Mouse (Mus musculus) midbrain, embryonic 11.5 days (tissue): ENCODE measurements at regions not wholly inside any gene's neighbourhood (a gene's known extent, or its start where the extent isn't known, plus 50 kb on each side); places are given as distances from the start of the nearest gene placed in this dataset.
A peak's percentile ranks its signal among the peaks of the same experiment; 100 is the strongest.

Source experiments
- ATAC-seq: fragments of 200-750 bp; cut with Nextera tagmentation; 2 replicates; pipeline ENCODE4 v1.8.0; 2017; ENCODE audit warnings: moderate TSS enrichment, moderate library complexity; ENCODE audit not compliant: low FRiP score
- DNase-seq: peaks from one replicate; pipeline ENCODE4 v3.0.0; 2015; ENCODE audit warnings: low spot score; ENCODE audit errors: missing footprints
- H3K27ac ChIP-seq: fragments of 300-500 bp; sonication (generic); 2 replicates; pipeline ENCODE4 v1.5.1; 2014; ENCODE audit warnings: low read depth, low read length
- H3K27me3 ChIP-seq: fragments of 300-500 bp; sonication (generic); 2 replicates; pipeline ENCODE4 v1.6.1; 2014; ENCODE audit warnings: mild to moderate bottlenecking, low read length, moderate library complexity, mixed read lengths; ENCODE audit not compliant: control insufficient read depth, insufficient read depth
- H3K36me3 ChIP-seq: fragments of 300-500 bp; sonication (generic); 2 replicates; pipeline ENCODE4 v1.6.1; 2014; ENCODE audit warnings: mild to moderate bottlenecking, low read length, moderate library complexity, mixed read lengths; ENCODE audit not compliant: control insufficient read depth, insufficient read depth
- H3K4me1 ChIP-seq: fragments of 300-500 bp; sonication (generic); 2 replicates; pipeline ENCODE4 v1.6.1; 2014; ENCODE audit warnings: low read length; ENCODE audit not compliant: control insufficient read depth, insufficient read depth
- H3K4me2 ChIP-seq: fragments of 300-500 bp; sonication (generic); 2 replicates; pipeline ENCODE4 v1.6.1; 2014; ENCODE audit warnings: mild to moderate bottlenecking, moderate library complexity
- H3K4me3 ChIP-seq: fragments of 300-500 bp; sonication (generic); 2 replicates; pipeline ENCODE4 v1.5.1; 2014; ENCODE audit warnings: low read depth, low read length
- H3K9ac ChIP-seq: fragments of 300-500 bp; sonication (generic); 2 replicates; pipeline ENCODE4 v1.6.1; 2014; ENCODE audit warnings: low read length
- H3K9me3 ChIP-seq: fragments of 300-500 bp; sonication (generic); 2 replicates; pipeline ENCODE4 v1.6.1; 2016; ENCODE audit warnings: low read length; ENCODE audit not compliant: control insufficient read depth
- WGBS: fragments of 180-500 bp; shearing (Covaris S2); extraction: QIAGEN DNeasy Blood & Tissue Kit; methylation state at CpG from one replicate; pipeline ENCODE4 v1.1.7; 2014; 5-methylcytosine and 5-hydroxymethylcytosine counted together

DNA sequence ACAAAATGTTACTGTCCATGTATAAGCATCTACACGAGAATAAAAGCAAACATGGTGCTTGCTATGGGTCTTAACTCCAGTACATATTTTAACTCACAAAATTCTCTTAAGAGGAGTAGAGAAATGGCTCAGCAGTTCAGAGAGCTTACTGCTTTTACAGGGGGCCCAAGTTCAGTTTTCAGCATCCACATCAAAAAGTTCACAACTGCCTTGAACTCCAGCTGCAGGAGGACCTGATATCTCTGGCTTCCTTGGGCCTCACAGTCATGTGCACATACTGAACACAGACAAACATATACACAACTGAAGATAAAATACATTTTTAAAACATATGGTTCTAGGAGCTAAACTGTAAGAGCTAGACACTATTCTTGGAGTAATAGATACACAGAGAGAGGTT, 161.0 kb upstream of the Tmtc1 start:
- DNase-seq (no peak), ATAC-seq (no peak)
- 76% methylated on average over 1 of the region's 1 CpGs for WGBS
- Histone ChIP-seq H3K4me3 (no peak overlapping the region), H3K4me1 (no peaks in the 10 kb centered on the region), H3K9me3 (no peaks in the 10 kb centered on the region), H3K9ac (no peak overlapping the region), H3K27ac (no peak overlapping the region), H3K36me3 (no peaks in the 10 kb centered on the region), H3K27me3 (no peaks in the 10 kb centered on the region), H3K4me2 (no peak overlapping the region)

DNA sequence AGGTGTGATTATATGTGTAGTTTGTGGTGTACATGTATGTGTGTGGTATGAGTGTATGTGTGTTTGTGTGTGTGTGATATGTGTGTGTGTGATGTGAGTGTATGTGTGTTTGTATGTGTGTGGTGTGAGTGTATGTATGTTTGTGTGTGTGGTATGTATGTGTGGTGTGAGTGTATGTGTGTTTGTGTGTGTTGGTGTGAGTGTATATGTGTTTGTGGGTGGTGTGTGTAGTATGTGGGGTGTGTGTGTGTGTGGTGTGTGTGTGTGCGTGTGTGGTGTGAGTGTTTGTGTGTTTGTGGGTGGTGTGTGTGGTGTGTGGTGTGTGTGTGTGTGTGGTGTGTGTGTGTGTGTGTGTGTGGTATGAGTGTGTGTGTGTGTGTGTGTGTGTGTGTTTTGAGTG, 160.6 kb upstream of the Tmtc1 start:
- H3K36me3 ChIP-seq = no peaks in the 10 kb centered on the region
- H3K4me2 ChIP-seq = no peak overlapping the region
- H3K27ac ChIP-seq = no peak overlapping the region
- H3K27me3 ChIP-seq = no peaks in the 10 kb centered on the region
- no peak overlapping the region for H3K4me3 ChIP-seq
- no peaks in the 10 kb centered on the region for H3K9me3 ChIP-seq
- H3K4me1 ChIP-seq = no peaks in the 10 kb centered on the region
- no peak overlapping the region for H3K9ac ChIP-seq
- DNase-seq = no peak
- WGBS = 0% methylated on average over 1 of the region's 1 CpGs
- ATAC-seq = 0 out of 2 replicates have a peak, but pooled peaks have one; percentile 42

DNA sequence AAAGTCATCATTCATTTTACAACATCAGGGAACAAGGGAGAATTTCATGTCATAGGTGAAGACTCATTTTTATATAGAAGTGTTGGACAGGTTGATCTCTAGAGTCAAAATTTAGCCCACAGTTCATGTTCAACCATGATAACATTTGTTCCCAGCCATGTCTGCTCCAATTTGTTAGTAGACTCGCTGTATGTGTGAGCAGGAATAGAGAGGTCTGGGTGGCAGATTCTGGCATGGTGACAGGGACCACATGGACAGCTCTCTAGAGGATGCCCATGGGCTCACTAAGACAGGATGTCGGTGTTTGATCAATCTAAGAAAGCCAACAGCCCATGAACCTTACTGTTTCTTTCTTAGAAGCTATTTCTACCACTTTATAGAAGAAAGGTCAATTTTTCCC, 159.7 kb upstream of the Tmtc1 start:
- Histone ChIP-seq H3K4me3 (no peak overlapping the region), H3K36me3 (no peaks in the 10 kb centered on the region), H3K9ac (no peak overlapping the region), H3K4me1 (peaks cover 4% of the 10 kb centered on the region; the same call in 1 of the 2 replicates), H3K27me3 (no peaks in the 10 kb centered on the region), H3K9me3 (no peaks in the 10 kb centered on the region), H3K4me2 (no peak overlapping the region), H3K27ac (no peak overlapping the region)
- WGBS = 81% methylated on average over 2 of the region's 2 CpGs
- DNase-seq (no peak), ATAC-seq (no peak)

DNA sequence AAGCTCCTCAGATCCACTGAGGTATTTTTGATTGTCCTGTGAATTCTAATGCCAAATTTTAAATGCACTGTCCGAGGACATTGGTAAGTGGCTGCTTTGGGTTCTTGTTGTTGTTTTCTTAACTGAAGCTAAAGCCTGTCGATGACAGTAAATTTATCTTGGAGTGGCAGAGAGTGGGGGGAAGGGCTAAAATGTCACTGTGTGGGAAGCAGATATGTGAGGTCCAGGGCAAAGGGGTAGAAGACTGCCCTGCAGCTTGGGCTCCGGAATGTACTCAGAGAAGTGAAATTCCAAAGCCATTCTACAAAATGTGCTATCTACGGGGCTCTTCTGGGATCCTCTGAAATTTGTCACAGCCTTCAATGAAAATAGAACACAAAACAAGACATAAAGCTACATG, 159.3 kb upstream of the Tmtc1 start:
- 79% methylated on average over 4 of the region's 4 CpGs for WGBS
- no peak overlapping the region for H3K9ac ChIP-seq
- H3K27ac ChIP-seq = no peak overlapping the region
- H3K4me2 ChIP-seq = no peak overlapping the region
- H3K4me1 ChIP-seq = peaks cover 8% of the 10 kb centered on the region; the same call in 1 of the 2 replicates
- DNase-seq (no peak), ATAC-seq (no peak)
- no peaks in the 10 kb centered on the region for H3K27me3 ChIP-seq
- no peaks in the 10 kb centered on the region for H3K9me3 ChIP-seq
- no peaks in the 10 kb centered on the region for H3K36me3 ChIP-seq
- H3K4me3 ChIP-seq = no peak overlapping the region

DNA sequence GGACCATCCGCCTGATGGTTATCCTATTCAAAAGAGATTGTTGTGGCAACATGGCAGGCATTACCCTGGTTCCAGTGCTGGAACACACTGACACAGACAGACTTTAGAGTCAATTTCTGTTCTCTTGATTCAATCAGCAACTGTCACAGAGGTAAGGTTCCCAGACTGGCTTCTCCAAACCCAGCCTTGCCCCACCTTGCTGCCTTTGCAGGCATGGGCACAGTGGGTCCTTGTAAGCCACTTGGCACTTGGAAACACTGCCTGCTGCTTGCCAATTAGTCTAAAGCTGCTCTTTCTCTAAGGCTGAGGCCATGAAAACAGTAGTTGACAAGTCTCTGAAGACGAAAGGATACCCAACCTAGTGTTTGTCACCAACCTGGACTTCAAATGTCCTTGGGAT, 158.7 kb upstream of the Tmtc1 start:
- WGBS = 87% methylated on average over 2 of the region's 2 CpGs
- H3K27me3 ChIP-seq = no peaks in the 10 kb centered on the region
- no peak overlapping the region for H3K9ac ChIP-seq
- ATAC-seq = no peak
- DNase-seq = no peak
- H3K4me3 ChIP-seq = no peak overlapping the region
- no peaks in the 10 kb centered on the region for H3K36me3 ChIP-seq
- H3K4me2 ChIP-seq = no peak overlapping the region
- H3K4me1 ChIP-seq = peaks cover 8% of the 10 kb centered on the region; the same call in 1 of the 2 replicates
- no peaks in the 10 kb centered on the region for H3K9me3 ChIP-seq
- no peak overlapping the region for H3K27ac ChIP-seq

DNA sequence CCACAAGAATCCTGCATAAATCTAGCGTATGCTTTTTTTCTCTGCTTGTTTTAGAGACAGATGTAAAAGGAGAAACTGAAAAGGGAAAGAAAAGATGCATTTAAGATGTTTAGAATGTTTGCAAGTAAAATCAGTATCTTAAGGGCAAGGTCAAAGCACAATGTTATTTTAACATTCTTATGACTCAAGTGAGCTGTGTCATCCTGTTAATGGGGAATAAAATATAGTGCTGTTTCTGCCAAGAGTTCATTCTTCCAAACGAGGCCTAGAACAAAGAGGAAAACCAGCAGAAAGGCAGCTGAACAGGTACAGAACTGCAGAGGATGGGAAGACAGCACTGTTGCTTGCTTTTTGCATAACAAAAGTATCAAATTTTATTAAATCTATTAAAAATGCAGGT, 156.7 kb upstream of the Tmtc1 start:
- Histone ChIP-seq H3K4me3 (no peak overlapping the region), H3K9ac (no peak overlapping the region), H3K9me3 (no peaks in the 10 kb centered on the region), H3K4me2 (no peak overlapping the region), H3K27me3 (no peaks in the 10 kb centered on the region), H3K36me3 (no peaks in the 10 kb centered on the region), H3K4me1 (peaks cover 8% of the 10 kb centered on the region; the same call in 1 of the 2 replicates), H3K27ac (no peak overlapping the region)
- DNase-seq = no peak
- WGBS = 63% methylated on average over 2 of the region's 2 CpGs
- ATAC-seq = no peak

DNA sequence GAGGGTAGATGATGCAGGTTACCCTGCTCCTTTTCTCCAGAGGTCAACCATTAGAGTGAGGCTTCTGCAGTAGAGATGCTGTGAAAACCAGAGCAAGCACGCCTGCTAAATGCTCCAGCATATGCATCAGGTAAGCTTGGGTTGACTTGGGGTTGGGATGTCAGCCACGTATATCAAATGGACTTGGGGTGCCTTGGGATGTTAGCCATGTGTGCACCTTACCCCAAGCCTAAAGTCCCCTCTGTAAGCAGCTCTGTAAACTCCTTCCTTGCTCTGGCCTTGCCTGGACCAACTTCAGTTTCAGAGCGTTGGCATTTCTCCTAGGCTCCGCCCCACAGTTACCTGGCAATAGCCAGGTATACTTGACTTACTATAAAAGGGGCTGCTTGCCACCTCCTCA, 155.3 kb upstream of the Tmtc1 start:
- Histone ChIP-seq H3K27ac (no peak overlapping the region), H3K9ac (no peak overlapping the region), H3K36me3 (no peaks in the 10 kb centered on the region), H3K27me3 (no peaks in the 10 kb centered on the region), H3K4me2 (no peak overlapping the region; the same call in 1 of the 2 replicates), H3K4me1 (peaks cover 8% of the 10 kb centered on the region; the same call in 1 of the 2 replicates), H3K4me3 (no peak overlapping the region), H3K9me3 (no peaks in the 10 kb centered on the region)
- WGBS = 73% methylated on average over 4 of the region's 4 CpGs
- ATAC-seq (peak; percentile 38; the same call in 1 of the 2 replicates), DNase-seq (no peak)

DNA sequence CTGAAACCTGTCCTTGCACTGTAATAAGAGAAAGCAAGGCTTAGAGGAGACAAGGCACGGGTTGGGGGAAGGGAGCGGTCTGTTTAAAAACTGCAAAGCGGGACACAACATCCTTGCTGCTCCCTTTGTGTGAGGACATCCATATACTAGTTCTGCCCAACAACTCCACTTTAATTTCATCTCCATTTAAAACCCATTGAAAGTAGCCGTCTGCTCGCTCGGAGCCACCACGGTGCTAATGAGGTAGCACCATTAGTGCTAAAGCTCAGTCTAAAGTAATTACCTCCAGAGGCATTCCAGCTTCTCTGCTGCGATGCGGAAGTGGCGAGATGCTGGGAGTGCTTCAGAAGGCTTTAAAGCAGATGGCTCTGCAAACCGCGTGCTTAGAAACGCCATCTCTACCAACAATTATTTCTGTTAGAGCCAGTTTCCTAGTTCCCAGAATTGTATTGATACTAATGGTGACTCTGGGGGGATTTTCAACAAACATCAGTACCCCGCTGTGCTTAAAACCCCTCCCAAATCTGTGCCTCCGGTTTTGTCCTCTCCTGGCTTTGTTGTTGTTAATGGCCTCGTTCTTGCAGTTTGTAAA, 154.7 kb upstream of the Tmtc1 start:
- no peaks in the 10 kb centered on the region for H3K36me3 ChIP-seq
- peak overlapping the region; percentile 38 for H3K4me2 ChIP-seq
- H3K9me3 ChIP-seq = no peaks in the 10 kb centered on the region
- WGBS = 8% methylated on average over 16 of the region's 16 CpGs
- H3K4me1 ChIP-seq = peaks cover 8% of the 10 kb centered on the region; the same call in 1 of the 2 replicates
- no peaks in the 10 kb centered on the region for H3K27me3 ChIP-seq
- no peak overlapping the region for H3K27ac ChIP-seq
- peak overlapping the region; percentile 20; the same call in 1 of the 2 replicates for H3K4me3 ChIP-seq
- ATAC-seq = peak; percentile 63
- peak overlapping the region; percentile 47 for H3K9ac ChIP-seq
- DNase-seq = peak; percentile 92

DNA sequence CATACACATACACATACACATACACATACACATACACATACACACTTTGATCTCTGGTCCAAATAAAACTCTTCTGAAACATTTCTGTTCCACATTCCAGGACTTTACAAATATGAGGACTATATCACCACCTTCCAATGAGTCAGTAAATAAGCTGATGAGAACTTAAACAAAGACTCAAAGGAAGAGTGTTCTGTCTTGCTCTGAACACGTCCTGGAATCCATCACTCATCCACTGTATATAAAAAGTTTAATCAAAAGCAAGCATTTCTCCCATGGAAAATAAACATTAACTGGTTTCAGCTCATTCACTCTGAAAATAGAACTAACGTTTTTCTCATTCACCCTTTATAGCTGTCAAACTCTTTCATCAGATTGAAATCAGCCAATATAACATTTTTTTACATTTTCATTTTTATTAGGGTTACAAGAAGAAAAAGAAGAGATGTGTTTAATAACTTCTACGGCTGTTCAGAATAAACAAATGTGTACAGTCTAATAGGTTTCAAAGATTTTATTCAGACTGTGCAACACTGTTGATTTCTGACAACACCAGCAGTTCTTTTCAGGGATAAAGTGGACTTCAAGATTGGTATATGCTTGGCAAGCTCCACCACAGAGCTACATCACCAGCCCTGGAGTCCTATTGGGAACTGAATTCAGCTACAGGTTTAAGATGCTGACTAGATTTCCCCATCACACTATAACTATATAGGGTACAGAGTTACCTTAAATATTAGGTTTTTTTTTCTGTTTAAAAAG, 151.0 kb upstream of the Tmtc1 start:
- Histone ChIP-seq H3K4me3 (no peak overlapping the region), H3K4me1 (peaks cover 8% of the 10 kb centered on the region; the same call in 1 of the 2 replicates), H3K9ac (no peak overlapping the region), H3K36me3 (no peaks in the 10 kb centered on the region), H3K27ac (no peak overlapping the region), H3K4me2 (no peak overlapping the region), H3K27me3 (no peaks in the 10 kb centered on the region), H3K9me3 (no peaks in the 10 kb centered on the region)
- 67% methylated on average over 3 of the region's 3 CpGs for WGBS
- ATAC-seq = no peak
- peak; percentile 51 for DNase-seq
